Mouse (Mus musculus): ENCODE results near the gene Pea15a. TPM values are rescaled to one million over a fixed set of nuclear protein-coding genes. Genes with fewer than 3 reads are reported as not detected.

The Pea15a gene
- polyA plus RNA-seq, 1 experiment from 2014 or later, result 283 TPM

- H3K9ac ChIP-seq (ENCODE audit: low read depth, low read length), result no peak overlapping the region
- no peaks in the 10 kb centered on the region for H3K27me3 ChIP-seq (ENCODE audit: control insufficient read depth, insufficient read depth, low read length)
- H3K9me3 ChIP-seq (ENCODE audit: control insufficient read depth, low read length), result no peaks in the 10 kb centered on the region
- ATAC-seq (ENCODE audit: low FRiP score) (no peak), DNase-seq (ENCODE audit: low spot score) (no peak)
- 88% methylated on average over 2 of the region's 2 CpGs for WGBS
- H3K36me3 ChIP-seq (ENCODE audit: control insufficient read depth, insufficient read depth, low read length), result no peaks in the 10 kb centered on the region
- no peak overlapping the region for H3K4me3 ChIP-seq (ENCODE audit: low read depth, low read length)
- H3K27ac ChIP-seq (ENCODE audit: low read depth, low read length), result no peak overlapping the region
- H3K4me2 ChIP-seq (replicated peaks; ENCODE audit: low read depth, low read length), result no peak overlapping the region
- no peaks in the 10 kb centered on the region for H3K4me1 ChIP-seq (replicated peaks; ENCODE audit: control insufficient read depth, insufficient read depth, low read length)
Measured at GRCm38 (mm10) chr1:172228209-172228608, 21.6 kb upstream of the Pea15a start.

- Histone ChIP-seq H3K4me2 (replicated peaks; ENCODE audit: low read depth, low read length) (no peak overlapping the region), H3K4me1 (replicated peaks; ENCODE audit: control insufficient read depth, insufficient read depth, low read length) (peaks cover 3% of the 10 kb centered on the region; the same call in 1 of the 2 replicates), H3K9ac (ENCODE audit: low read depth, low read length) (no peak overlapping the region), H3K4me3 (ENCODE audit: low read depth, low read length) (no peak overlapping the region), H3K9me3 (ENCODE audit: control insufficient read depth, low read length) (no peaks in the 10 kb centered on the region), H3K27me3 (ENCODE audit: control insufficient read depth, insufficient read depth, low read length) (no peaks in the 10 kb centered on the region), H3K36me3 (ENCODE audit: control insufficient read depth, insufficient read depth, low read length) (no peaks in the 10 kb centered on the region), H3K27ac (ENCODE audit: low read depth, low read length) (peak overlapping the region; percentile 67; the same call in 1 of the 2 replicates)
- no peak for DNase-seq (ENCODE audit: low spot score)
- ATAC-seq (ENCODE audit: low FRiP score), result peak; percentile 11; the same call in 1 of the 2 replicates
- 36% methylated on average over 11 of the region's 11 CpGs for WGBS
Measured at GRCm38 (mm10) chr1:172221297-172222063, 14.9 kb upstream of the Pea15a start.

- no peak overlapping the region for H3K4me3 ChIP-seq (ENCODE audit: low read depth, low read length)
- no peaks in the 10 kb centered on the region for H3K27me3 ChIP-seq (ENCODE audit: control insufficient read depth, insufficient read depth, low read length)
- no peaks in the 10 kb centered on the region for H3K9me3 ChIP-seq (ENCODE audit: control insufficient read depth, low read length)
- ATAC-seq (ENCODE audit: low FRiP score), result no peak
- no peak overlapping the region for H3K4me2 ChIP-seq (replicated peaks; ENCODE audit: low read depth, low read length)
- H3K9ac ChIP-seq (ENCODE audit: low read depth, low read length), result no peak overlapping the region
- H3K4me1 ChIP-seq (replicated peaks; ENCODE audit: control insufficient read depth, insufficient read depth, low read length), result peaks cover 3% of the 10 kb centered on the region; the same call in 1 of the 2 replicates
- H3K27ac ChIP-seq (ENCODE audit: low read depth, low read length), result no peak overlapping the region
- H3K36me3 ChIP-seq (ENCODE audit: control insufficient read depth, insufficient read depth, low read length), result no peaks in the 10 kb centered on the region
- WGBS, result 55% methylated on average over 10 of the region's 10 CpGs
- DNase-seq (ENCODE audit: low spot score), result no peak
Measured at GRCm38 (mm10) chr1:172220414-172220813, 13.8 kb upstream of the Pea15a start.

GRCm38 (mm10) chr1:172219451-172220406 lies 13.1 kb upstream of the Pea15a start, which contains the start of gene Casq1:
Gene Casq1, minus strand, starts transcription at chr1:172219868.
- Histone ChIP-seq H3K27me3 (ENCODE audit: control insufficient read depth, insufficient read depth, low read length) (no peaks in the 10 kb centered on the region), H3K4me3 (ENCODE audit: low read depth, low read length) (no peak within 1 kb of the TSS), H3K9ac (ENCODE audit: low read depth, low read length) (no peak within 1 kb of the TSS), H3K27ac (ENCODE audit: low read depth, low read length) (no peak within 1 kb of the TSS), H3K9me3 (ENCODE audit: control insufficient read depth, low read length) (no peaks in the 10 kb centered on the region), H3K36me3 (ENCODE audit: control insufficient read depth, insufficient read depth, low read length) (no peaks in the 10 kb centered on the region), H3K4me1 (replicated peaks; ENCODE audit: control insufficient read depth, insufficient read depth, low read length) (peaks cover 3% of the 10 kb centered on the region; the same call in 1 of the 2 replicates), H3K4me2 (replicated peaks; ENCODE audit: low read depth, low read length) (no peak within 1 kb of the TSS)
- no peak for ATAC-seq (ENCODE audit: low FRiP score)
- WGBS, result 83% methylated on average over 19 of the region's 19 CpGs
- DNase-seq (ENCODE audit: low spot score), result no peak

- Histone ChIP-seq H3K4me2 (replicated peaks; ENCODE audit: low read depth, low read length) (no peak overlapping the region), H3K4me1 (replicated peaks; ENCODE audit: control insufficient read depth, insufficient read depth, low read length) (peaks cover 3% of the 10 kb centered on the region; the same call in 1 of the 2 replicates), H3K27me3 (ENCODE audit: control insufficient read depth, insufficient read depth, low read length) (no peaks in the 10 kb centered on the region), H3K9ac (ENCODE audit: low read depth, low read length) (no peak overlapping the region), H3K4me3 (ENCODE audit: low read depth, low read length) (no peak overlapping the region), H3K27ac (ENCODE audit: low read depth, low read length) (no peak overlapping the region), H3K9me3 (ENCODE audit: control insufficient read depth, low read length) (no peaks in the 10 kb centered on the region), H3K36me3 (ENCODE audit: control insufficient read depth, insufficient read depth, low read length) (no peaks in the 10 kb centered on the region)
- 62% methylated on average over 15 of the region's 15 CpGs for WGBS
- ATAC-seq (ENCODE audit: low FRiP score) (no peak), DNase-seq (ENCODE audit: low spot score) (no peak)
Measured at GRCm38 (mm10) chr1:172218164-172218910, 11.7 kb upstream of the Pea15a start.

- Histone ChIP-seq H3K4me2 (replicated peaks; ENCODE audit: low read depth, low read length) (no peak overlapping the region), H3K9ac (ENCODE audit: low read depth, low read length) (no peak overlapping the region), H3K9me3 (ENCODE audit: control insufficient read depth, low read length) (no peaks in the 10 kb centered on the region), H3K27me3 (ENCODE audit: control insufficient read depth, insufficient read depth, low read length) (no peaks in the 10 kb centered on the region), H3K27ac (ENCODE audit: low read depth, low read length) (no peak overlapping the region), H3K4me3 (ENCODE audit: low read depth, low read length) (0 out of 2 replicates have a peak overlapping the region, but pooled peaks have one; percentile 3), H3K4me1 (replicated peaks; ENCODE audit: control insufficient read depth, insufficient read depth, low read length) (peaks cover 3% of the 10 kb centered on the region; the same call in 1 of the 2 replicates), H3K36me3 (ENCODE audit: control insufficient read depth, insufficient read depth, low read length) (no peaks in the 10 kb centered on the region)
- DNase-seq (ENCODE audit: low spot score) (peak; percentile 95), ATAC-seq (ENCODE audit: low FRiP score) (peak; percentile 55)
- 0% methylated on average over 5 of the region's 5 CpGs for WGBS
Measured at GRCm38 (mm10) chr1:172217148-172217547, 10.5 kb upstream of the Pea15a start.

- no peak overlapping the region for H3K27ac ChIP-seq (ENCODE audit: low read depth, low read length)
- 66% methylated on average over 3 of the region's 3 CpGs for WGBS
- H3K4me2 ChIP-seq (replicated peaks; ENCODE audit: low read depth, low read length), result no peak overlapping the region
- H3K9ac ChIP-seq (ENCODE audit: low read depth, low read length), result no peak overlapping the region
- no peaks in the 10 kb centered on the region for H3K9me3 ChIP-seq (ENCODE audit: control insufficient read depth, low read length)
- no peak for ATAC-seq (ENCODE audit: low FRiP score)
- DNase-seq (ENCODE audit: low spot score), result no peak
- no peak overlapping the region for H3K4me3 ChIP-seq (ENCODE audit: low read depth, low read length)
- H3K27me3 ChIP-seq (ENCODE audit: control insufficient read depth, insufficient read depth, low read length), result no peaks in the 10 kb centered on the region
- no peaks in the 10 kb centered on the region for H3K36me3 ChIP-seq (ENCODE audit: control insufficient read depth, insufficient read depth, low read length)
- H3K4me1 ChIP-seq (replicated peaks; ENCODE audit: control insufficient read depth, insufficient read depth, low read length), result no peaks in the 10 kb centered on the region; the same call in 1 of the 2 replicates
Measured at GRCm38 (mm10) chr1:172214748-172215147, 8.1 kb upstream of the Pea15a start.

GRCm38 (mm10) chr1:172213771-172214170 lies 7.2 kb upstream of the Pea15a start:
- 66% methylated on average over 4 of the region's 4 CpGs for WGBS
- Histone ChIP-seq H3K4me1 (replicated peaks; ENCODE audit: control insufficient read depth, insufficient read depth, low read length) (no peaks in the 10 kb centered on the region; the same call in 1 of the 2 replicates), H3K4me3 (ENCODE audit: low read depth, low read length) (no peak overlapping the region), H3K9me3 (ENCODE audit: control insufficient read depth, low read length) (no peaks in the 10 kb centered on the region), H3K27ac (ENCODE audit: low read depth, low read length) (no peak overlapping the region), H3K36me3 (ENCODE audit: control insufficient read depth, insufficient read depth, low read length) (no peaks in the 10 kb centered on the region), H3K4me2 (replicated peaks; ENCODE audit: low read depth, low read length) (no peak overlapping the region), H3K27me3 (ENCODE audit: control insufficient read depth, insufficient read depth, low read length) (no peaks in the 10 kb centered on the region), H3K9ac (ENCODE audit: low read depth, low read length) (0 out of 2 replicates have a peak overlapping the region, but pooled peaks have one; percentile 7)
- peak; percentile 13; the same call in 1 of the 2 replicates for ATAC-seq (ENCODE audit: low FRiP score)
- DNase-seq (ENCODE audit: low spot score), result no peak
